Mouse (Mus musculus): ENCODE results near the gene Leng9. TPM values are rescaled to one million over a fixed set of nuclear protein-coding genes. Genes with fewer than 3 reads are reported as not detected.

Leng9 gene
- polyA plus RNA-seq, 1 experiment: 92.5 TPM

- peak; percentile 98 for TF ChIP-seq CTCF (IDR thresholded peaks at IDR 0.05; ENCODE audit: extremely low read depth, insufficient read length, insufficient replicate concordance, low read depth, low read length)
- no peak for TF ChIP-seq POLR2A (IDR thresholded peaks at IDR 0.05; ENCODE audit: low read depth, low read length)
- WGBS: 17% methylated on average over 13 of the region's 13 CpGs
Observed at GRCm38 (mm10) chr7:4130686-4131452, 19.3 kb downstream of the Leng9 start.

GRCm38 (mm10) chr7:4128860-4129259, 21.3 kb downstream of the Leng9 start:
- Histone ChIP-seq H3K27me3 (ENCODE audit: control insufficient read depth, insufficient read depth, low read length) (no peaks in the 10 kb centered on the region), H3K4me3 (ENCODE audit: low read depth, low read length) (no peak overlapping the region), H3K36me3 (ENCODE audit: control insufficient read depth, insufficient read depth, low read length) (no peaks in the 10 kb centered on the region), H3K27ac (ENCODE audit: insufficient read depth, low read depth, low read length) (peak overlapping the region; percentile 48), H3K4me1 (ENCODE audit: control insufficient read depth, insufficient read depth, insufficient read length, low read length) (peaks cover 16% of the 10 kb centered on the region)
- WGBS: 12% methylated on average over 6 of the region's 6 CpGs
- TF ChIP-seq POLR2A (IDR thresholded peaks at IDR 0.05; ENCODE audit: low read depth, low read length): no peak
- TF ChIP-seq CTCF (IDR thresholded peaks at IDR 0.05; ENCODE audit: extremely low read depth, insufficient read length, insufficient replicate concordance, low read depth, low read length): no peak

More at GRCm38 (mm10) chr7:4130686-4131452, 19.3 kb downstream of the Leng9 start:
- H3K4me1 ChIP-seq (ENCODE audit: control insufficient read depth, insufficient read depth, insufficient read length, low read length): peaks cover 16% of the 10 kb centered on the region
- no peaks in the 10 kb centered on the region for H3K27me3 ChIP-seq (ENCODE audit: control insufficient read depth, insufficient read depth, low read length)
- no peak overlapping the region for H3K27ac ChIP-seq (ENCODE audit: insufficient read depth, low read depth, low read length)
- H3K4me3 ChIP-seq (ENCODE audit: low read depth, low read length): no peak overlapping the region
- no peaks in the 10 kb centered on the region for H3K36me3 ChIP-seq (ENCODE audit: control insufficient read depth, insufficient read depth, low read length)

- no peaks in the 10 kb centered on the region for H3K36me3 ChIP-seq (ENCODE audit: control insufficient read depth, insufficient read depth, low read length)
- TF ChIP-seq POLR2A (IDR thresholded peaks at IDR 0.05; ENCODE audit: low read depth, low read length): no peak
- TF ChIP-seq CTCF (IDR thresholded peaks at IDR 0.05; ENCODE audit: extremely low read depth, insufficient read length, insufficient replicate concordance, low read depth, low read length): no peak
- 90% methylated on average over 4 of the region's 4 CpGs for WGBS
- peaks cover 16% of the 10 kb centered on the region for H3K4me1 ChIP-seq (ENCODE audit: control insufficient read depth, insufficient read depth, insufficient read length, low read length)
- no peaks in the 10 kb centered on the region for H3K27me3 ChIP-seq (ENCODE audit: control insufficient read depth, insufficient read depth, low read length)
- no peak overlapping the region for H3K27ac ChIP-seq (ENCODE audit: insufficient read depth, low read depth, low read length)
- no peak overlapping the region for H3K4me3 ChIP-seq (ENCODE audit: low read depth, low read length)
Observed at GRCm38 (mm10) chr7:4127894-4128293, 22.3 kb downstream of the Leng9 start.

- 93% methylated on average over 11 of the region's 11 CpGs for WGBS
- Histone ChIP-seq H3K27me3 (ENCODE audit: control insufficient read depth, insufficient read depth, low read length) (no peaks in the 10 kb centered on the region), H3K4me1 (ENCODE audit: control insufficient read depth, insufficient read depth, insufficient read length, low read length) (peaks cover 16% of the 10 kb centered on the region), H3K36me3 (ENCODE audit: control insufficient read depth, insufficient read depth, low read length) (no peaks in the 10 kb centered on the region), H3K4me3 (ENCODE audit: low read depth, low read length) (no peak overlapping the region), H3K27ac (ENCODE audit: insufficient read depth, low read depth, low read length) (no peak overlapping the region)
- TF ChIP-seq CTCF (IDR thresholded peaks at IDR 0.05; ENCODE audit: extremely low read depth, insufficient read length, insufficient replicate concordance, low read depth, low read length) (no peak), POLR2A (IDR thresholded peaks at IDR 0.05; ENCODE audit: low read depth, low read length) (no peak)
Observed at GRCm38 (mm10) chr7:4126992-4127785, 23.0 kb downstream of the Leng9 start.

GRCm38 (mm10) chr7:4125306-4125705, 24.9 kb downstream of the Leng9 start:
- TF ChIP-seq POLR2A (IDR thresholded peaks at IDR 0.05; ENCODE audit: low read depth, low read length) (no peak), CTCF (IDR thresholded peaks at IDR 0.05; ENCODE audit: extremely low read depth, insufficient read length, insufficient replicate concordance, low read depth, low read length) (no peak)
- WGBS: 36% methylated on average over 9 of the region's 9 CpGs
- Histone ChIP-seq H3K27me3 (ENCODE audit: control insufficient read depth, insufficient read depth, low read length) (0 out of 2 replicates have a peak, but pooled peaks cover 2% of the 10 kb centered on the region), H3K27ac (ENCODE audit: insufficient read depth, low read depth, low read length) (no peak overlapping the region), H3K4me3 (ENCODE audit: low read depth, low read length) (no peak overlapping the region), H3K36me3 (ENCODE audit: control insufficient read depth, insufficient read depth, low read length) (no peaks in the 10 kb centered on the region), H3K4me1 (ENCODE audit: control insufficient read depth, insufficient read depth, insufficient read length, low read length) (peaks cover 9% of the 10 kb centered on the region; the same call in 1 of the 2 replicates)

- Histone ChIP-seq H3K27me3 (ENCODE audit: control insufficient read depth, insufficient read depth, low read length) (0 out of 2 replicates have a peak, but pooled peaks cover 2% of the 10 kb centered on the region), H3K4me1 (ENCODE audit: control insufficient read depth, insufficient read depth, insufficient read length, low read length) (peaks cover 8% of the 10 kb centered on the region; the same call in 1 of the 2 replicates), H3K4me3 (ENCODE audit: low read depth, low read length) (no peak overlapping the region), H3K27ac (ENCODE audit: insufficient read depth, low read depth, low read length) (no peak overlapping the region), H3K36me3 (ENCODE audit: control insufficient read depth, insufficient read depth, low read length) (no peaks in the 10 kb centered on the region)
- TF ChIP-seq CTCF (IDR thresholded peaks at IDR 0.05; ENCODE audit: extremely low read depth, insufficient read length, insufficient replicate concordance, low read depth, low read length) (no peak), POLR2A (IDR thresholded peaks at IDR 0.05; ENCODE audit: low read depth, low read length) (no peak)
- 51% methylated on average over 5 of the region's 5 CpGs for WGBS
Observed at GRCm38 (mm10) chr7:4124856-4125255, 25.3 kb downstream of the Leng9 start.

- Histone ChIP-seq H3K27me3 (ENCODE audit: control insufficient read depth, insufficient read depth, low read length) (peaks cover 7% of the 10 kb centered on the region), H3K27ac (ENCODE audit: insufficient read depth, low read depth, low read length) (no peak overlapping the region), H3K4me1 (ENCODE audit: control insufficient read depth, insufficient read depth, insufficient read length, low read length) (peaks cover 5% of the 10 kb centered on the region; the same call in 1 of the 2 replicates), H3K4me3 (ENCODE audit: low read depth, low read length) (no peak overlapping the region), H3K36me3 (ENCODE audit: control insufficient read depth, insufficient read depth, low read length) (no peaks in the 10 kb centered on the region)
- 19% methylated on average over 10 of the region's 10 CpGs for WGBS
- no peak for TF ChIP-seq POLR2A (IDR thresholded peaks at IDR 0.05; ENCODE audit: low read depth, low read length)
- TF ChIP-seq CTCF (IDR thresholded peaks at IDR 0.05; ENCODE audit: extremely low read depth, insufficient read length, insufficient replicate concordance, low read depth, low read length): no peak
Observed at GRCm38 (mm10) chr7:4124315-4124759, 25.8 kb downstream of the Leng9 start.
